Mouse (Mus musculus): ENCODE data around the gene Rps10. TPM values are rescaled to one million over a fixed set of nuclear protein-coding genes. Genes with fewer than 3 reads are reported as not detected.

The Rps10 gene
- total and polyA plus RNA-seq, 2 experiments from 2014 or later = 502 to 1,348 TPM

DNA sequence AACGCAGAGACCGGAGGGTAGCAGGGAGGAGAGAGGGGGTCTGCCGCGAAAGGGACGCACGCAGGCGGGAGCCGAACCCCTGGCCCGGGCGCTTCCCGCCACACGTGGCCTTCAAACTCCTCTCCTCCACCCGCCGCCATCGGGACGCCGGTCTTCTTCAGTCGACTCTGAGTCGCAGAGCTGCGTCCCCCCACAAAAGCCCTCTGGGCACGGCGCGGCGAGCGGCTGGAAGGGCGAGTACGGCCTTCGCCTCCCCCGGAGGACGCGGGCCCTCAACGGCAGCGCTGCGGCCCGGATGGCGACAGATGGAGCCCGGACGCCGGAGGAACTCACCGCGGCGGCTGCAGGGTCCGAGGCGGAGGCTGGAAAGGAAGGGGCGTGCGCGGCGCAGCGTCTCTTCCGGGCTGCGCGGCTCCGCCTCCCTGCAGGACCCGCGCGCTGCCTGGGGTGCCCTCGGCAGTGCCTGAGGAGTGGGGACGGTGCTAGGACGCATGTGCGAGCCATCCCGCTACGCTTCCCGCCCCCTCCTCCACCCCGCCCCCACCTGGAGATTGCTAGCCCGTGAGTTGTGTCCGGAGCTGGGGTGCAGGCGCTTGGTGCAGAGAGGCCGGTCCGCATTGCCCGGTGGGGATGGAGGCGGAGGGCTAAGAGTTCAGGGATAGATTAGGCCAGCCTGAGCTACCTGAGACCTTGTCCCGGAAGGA lies 1.4 kb downstream of the Rps10 start, which contains the start of gene RPS10-NUDT3:
Gene RPS10-NUDT3, minus strand, starts transcription at position 352 of the 704 bp plus-strand sequence.
- H3K9ac ChIP-seq = peak within 1 kb of the TSS; percentile 85
- peak within 1 kb of the TSS; percentile 91 for H3K27ac ChIP-seq (ENCODE audit: low read depth, low read length)
- H3K36me3 ChIP-seq (ENCODE audit: insufficient read depth) = peaks cover 31% of the 10 kb centered on the region
- H3K4me1 ChIP-seq (ENCODE audit: insufficient read depth) = 0 out of 2 replicates have a peak, but pooled peaks cover 4% of the 10 kb centered on the region
- peak within 1 kb of the TSS; percentile 73 for H3K4me3 ChIP-seq (ENCODE audit: low read depth, low read length)
- H3K9me3 ChIP-seq (ENCODE audit: low read length) = no peaks in the 10 kb centered on the region
- ATAC-seq = peak; percentile 100
- 1% methylated on average over 65 of the region's 72 CpGs for WGBS
- peak within 1 kb of the TSS; percentile 70 for H3K4me2 ChIP-seq (ENCODE audit: low read depth)
- TF ChIP-seq CTCF (IDR thresholded peaks at IDR 0.05; ENCODE audit: low read depth) = 0 out of 2 replicates have a peak, but pooled peaks have one; percentile 11
- H3K27me3 ChIP-seq (ENCODE audit: insufficient read depth, low read length) = no peaks in the 10 kb centered on the region
- peak; percentile 97 for DNase-seq

DNA sequence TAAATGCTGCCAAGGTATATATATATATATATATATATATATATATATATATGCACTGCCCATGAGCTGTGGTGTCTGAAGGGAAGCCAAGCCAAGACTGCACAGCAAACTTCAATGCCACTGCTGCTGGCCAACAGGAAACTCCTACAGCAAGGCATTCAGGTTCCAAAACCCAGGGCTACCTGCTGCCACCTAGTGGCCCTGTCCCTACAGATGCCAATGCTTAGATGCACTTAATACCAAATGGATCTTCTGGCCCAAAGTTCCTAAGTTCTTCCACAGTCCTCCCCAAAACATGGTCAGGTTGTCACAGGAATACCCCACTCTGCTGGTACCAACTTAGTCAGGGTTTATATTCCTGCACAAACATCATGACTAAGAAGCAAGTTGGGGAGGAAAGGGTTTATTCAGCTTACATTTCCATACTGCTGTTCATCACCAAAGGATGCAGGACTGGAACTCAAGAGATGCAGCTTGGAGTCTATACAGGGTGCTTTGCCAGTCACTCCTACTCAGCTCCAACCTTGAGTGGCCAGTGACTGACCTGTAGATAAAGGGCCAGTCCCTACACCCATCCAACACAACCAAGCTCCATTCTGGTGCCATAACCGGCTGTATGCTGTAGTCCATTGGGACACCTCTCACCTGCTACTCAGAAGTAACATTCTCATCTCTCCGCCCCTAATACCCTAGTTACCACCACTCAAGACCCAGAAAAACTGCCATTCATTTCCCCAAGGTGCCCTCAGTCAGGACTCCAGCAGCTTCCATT lies 7.0 kb downstream of the Rps10 start:
- ATAC-seq = peak; percentile 53; the same call in 1 of the 2 replicates
- no peaks in the 10 kb centered on the region for H3K27me3 ChIP-seq (ENCODE audit: insufficient read depth, low read length)
- H3K27ac ChIP-seq (ENCODE audit: low read depth, low read length) = no peak overlapping the region
- DNase-seq = peak; percentile 84
- no peak overlapping the region for H3K4me3 ChIP-seq (ENCODE audit: low read depth, low read length)
- peak; percentile 88 for TF ChIP-seq CTCF (IDR thresholded peaks at IDR 0.05; ENCODE audit: low read depth)
- WGBS = 74% methylated on average over 2 of the region's 2 CpGs
- no peaks in the 10 kb centered on the region for H3K9me3 ChIP-seq (ENCODE audit: low read length)
- peaks cover 34% of the 10 kb centered on the region for H3K36me3 ChIP-seq (ENCODE audit: insufficient read depth)
- no peak overlapping the region for H3K9ac ChIP-seq
- H3K4me1 ChIP-seq (ENCODE audit: insufficient read depth) = 0 out of 2 replicates have a peak, but pooled peaks cover 4% of the 10 kb centered on the region
- H3K4me2 ChIP-seq (ENCODE audit: low read depth) = no peak overlapping the region

DNA sequence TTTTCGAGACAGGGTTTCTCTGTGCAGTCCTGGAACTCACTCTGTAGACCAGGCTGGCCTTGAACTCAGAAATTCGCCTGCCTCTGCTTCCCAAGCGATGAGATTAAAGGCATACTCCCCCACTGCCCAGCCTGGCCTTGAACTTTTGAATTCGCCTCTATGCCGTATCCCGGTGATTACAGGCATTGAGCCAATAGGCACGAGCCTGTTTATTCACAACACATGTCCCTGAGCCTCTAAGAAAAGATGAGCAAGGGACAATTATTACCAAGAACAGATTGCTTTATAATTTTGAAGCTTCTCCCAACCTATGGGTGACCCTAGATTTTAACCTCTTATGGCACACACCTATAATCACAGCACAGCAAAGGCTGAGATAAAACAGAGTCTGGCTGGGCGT lies 8.1 kb downstream of the Rps10 start:
- DNase-seq = no peak
- Histone ChIP-seq H3K9ac (no peak overlapping the region), H3K36me3 (ENCODE audit: insufficient read depth) (peaks cover 34% of the 10 kb centered on the region), H3K4me2 (ENCODE audit: low read depth) (no peak overlapping the region), H3K9me3 (ENCODE audit: low read length) (no peaks in the 10 kb centered on the region), H3K27ac (ENCODE audit: low read depth, low read length) (no peak overlapping the region), H3K4me3 (ENCODE audit: low read depth, low read length) (no peak overlapping the region), H3K4me1 (ENCODE audit: insufficient read depth) (no peaks in the 10 kb centered on the region; the same call in 1 of the 2 replicates), H3K27me3 (ENCODE audit: insufficient read depth, low read length) (no peaks in the 10 kb centered on the region)
- TF ChIP-seq CTCF (IDR thresholded peaks at IDR 0.05; ENCODE audit: low read depth) = no peak
- WGBS = 88% methylated on average over 8 of the region's 8 CpGs
- no peak for ATAC-seq

DNA sequence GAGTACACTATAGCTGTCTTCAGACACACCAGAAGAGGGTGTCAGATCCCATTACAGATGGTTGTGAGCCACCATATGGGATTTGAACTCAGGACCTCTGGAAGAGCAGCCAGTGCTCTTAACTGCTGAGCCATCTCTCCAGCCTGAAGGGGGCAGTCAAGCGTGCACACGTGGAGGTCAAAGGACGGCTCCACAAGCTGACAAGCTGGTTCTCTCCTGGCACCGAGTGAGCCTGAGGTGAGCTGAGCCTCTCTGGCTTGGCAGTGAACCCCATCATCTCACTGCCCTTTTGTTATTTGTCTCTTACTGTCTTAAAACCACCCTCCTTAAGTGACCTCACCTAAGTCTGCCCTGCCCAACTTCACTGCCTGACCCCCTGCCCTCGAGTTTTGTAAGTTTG lies 9.0 kb downstream of the Rps10 start:
- Histone ChIP-seq H3K9ac (no peak overlapping the region), H3K4me2 (ENCODE audit: low read depth) (no peak overlapping the region), H3K27me3 (ENCODE audit: insufficient read depth, low read length) (no peaks in the 10 kb centered on the region), H3K36me3 (ENCODE audit: insufficient read depth) (peaks cover 28% of the 10 kb centered on the region), H3K27ac (ENCODE audit: low read depth, low read length) (no peak overlapping the region), H3K9me3 (ENCODE audit: low read length) (no peaks in the 10 kb centered on the region), H3K4me1 (ENCODE audit: insufficient read depth) (no peaks in the 10 kb centered on the region; the same call in 1 of the 2 replicates), H3K4me3 (ENCODE audit: low read depth, low read length) (no peak overlapping the region)
- DNase-seq = no peak
- no peak for ATAC-seq
- TF ChIP-seq CTCF (IDR thresholded peaks at IDR 0.05; ENCODE audit: low read depth) = peak; percentile 33; the same call in 1 of the 2 replicates
- WGBS = 36% methylated on average over 5 of the region's 5 CpGs

DNA sequence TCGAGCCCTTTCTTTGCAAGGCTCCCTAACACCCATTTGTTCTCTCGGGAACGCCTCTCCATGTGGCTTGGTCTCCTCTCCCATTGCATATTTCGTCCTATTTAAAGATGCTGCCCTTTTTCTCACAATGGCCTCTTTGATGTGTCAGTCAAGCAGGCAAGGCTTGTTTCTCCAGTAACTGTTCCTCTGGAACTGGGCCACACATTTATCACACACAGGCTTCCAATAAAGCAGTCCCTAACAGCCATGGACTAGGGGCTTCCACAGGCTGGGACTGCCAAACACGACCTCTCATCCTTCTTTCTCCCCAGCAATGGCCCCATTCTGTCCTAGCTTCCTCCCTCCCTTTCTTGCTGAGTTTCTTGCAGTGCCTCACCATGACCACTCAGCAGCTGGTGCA lies 9.8 kb downstream of the Rps10 start:
- WGBS = 8% methylated on average over 5 of the region's 5 CpGs
- no peaks in the 10 kb centered on the region for H3K9me3 ChIP-seq (ENCODE audit: low read length)
- no peaks in the 10 kb centered on the region for H3K27me3 ChIP-seq (ENCODE audit: insufficient read depth, low read length)
- peak; percentile 26; the same call in 1 of the 2 replicates for TF ChIP-seq CTCF (IDR thresholded peaks at IDR 0.05; ENCODE audit: low read depth)
- H3K4me3 ChIP-seq (ENCODE audit: low read depth, low read length) = no peak overlapping the region
- H3K4me1 ChIP-seq (ENCODE audit: insufficient read depth) = no peaks in the 10 kb centered on the region; the same call in 1 of the 2 replicates
- H3K36me3 ChIP-seq (ENCODE audit: insufficient read depth) = peaks cover 20% of the 10 kb centered on the region
- peak; percentile 59 for DNase-seq
- no peak overlapping the region for H3K4me2 ChIP-seq (ENCODE audit: low read depth)
- H3K27ac ChIP-seq (ENCODE audit: low read depth, low read length) = 0 out of 2 replicates have a peak overlapping the region, but pooled peaks have one; percentile 29
- H3K9ac ChIP-seq = no peak overlapping the region
- peak; percentile 36 for ATAC-seq

DNA sequence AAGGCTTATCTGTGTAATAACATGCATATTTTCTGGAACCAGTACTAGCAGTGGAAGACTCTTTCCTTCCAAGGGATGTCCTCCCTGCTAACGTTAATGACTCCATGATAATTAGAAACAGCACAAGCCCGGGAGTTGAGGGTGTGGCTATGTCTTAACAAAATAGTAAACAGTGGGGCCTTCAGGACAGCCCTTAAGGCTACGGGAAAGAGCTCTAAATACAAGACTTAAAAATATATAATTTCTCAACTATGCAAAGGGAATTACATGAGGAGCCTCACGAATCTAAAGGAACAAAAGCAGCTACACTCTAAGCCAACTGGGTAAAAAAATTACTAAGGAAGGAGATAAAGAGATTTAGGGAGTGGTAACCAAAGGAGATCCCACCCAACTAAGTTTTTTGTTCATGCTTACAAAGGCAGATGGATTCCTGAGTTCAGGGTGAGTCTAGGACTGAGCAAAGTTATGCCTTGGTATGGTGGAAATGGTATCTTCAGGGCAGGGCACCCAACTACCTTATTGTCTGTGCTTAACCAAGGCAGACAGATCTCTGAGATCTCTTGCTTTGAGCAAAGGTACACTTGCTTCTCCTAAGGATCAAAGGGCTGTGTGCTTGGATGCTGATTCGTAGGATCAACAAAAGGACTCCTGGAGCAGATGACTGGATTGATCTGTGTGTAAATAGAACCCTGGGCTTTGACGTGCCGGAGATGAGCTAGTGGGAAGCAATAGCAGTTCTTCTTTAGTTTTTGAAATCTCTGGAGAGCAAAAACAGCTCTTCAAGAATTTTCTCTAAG lies 10.8 kb downstream of the Rps10 start:
- Histone ChIP-seq H3K9me3 (ENCODE audit: low read length) (no peaks in the 10 kb centered on the region), H3K36me3 (ENCODE audit: insufficient read depth) (peaks cover 10% of the 10 kb centered on the region), H3K4me3 (ENCODE audit: low read depth, low read length) (no peak overlapping the region), H3K9ac (no peak overlapping the region), H3K4me2 (ENCODE audit: low read depth) (no peak overlapping the region), H3K4me1 (ENCODE audit: insufficient read depth) (peaks cover under 1% of the 10 kb centered on the region), H3K27ac (ENCODE audit: low read depth, low read length) (no peak overlapping the region), H3K27me3 (ENCODE audit: insufficient read depth, low read length) (no peaks in the 10 kb centered on the region)
- 38% methylated on average over 7 of the region's 7 CpGs for WGBS
- TF ChIP-seq CTCF (IDR thresholded peaks at IDR 0.05; ENCODE audit: low read depth) = no peak
- ATAC-seq (no peak), DNase-seq (no peak)
